Mouse (Mus musculus): ENCODE measurements around the gene Rock2.

The Rock2 gene

DNA sequence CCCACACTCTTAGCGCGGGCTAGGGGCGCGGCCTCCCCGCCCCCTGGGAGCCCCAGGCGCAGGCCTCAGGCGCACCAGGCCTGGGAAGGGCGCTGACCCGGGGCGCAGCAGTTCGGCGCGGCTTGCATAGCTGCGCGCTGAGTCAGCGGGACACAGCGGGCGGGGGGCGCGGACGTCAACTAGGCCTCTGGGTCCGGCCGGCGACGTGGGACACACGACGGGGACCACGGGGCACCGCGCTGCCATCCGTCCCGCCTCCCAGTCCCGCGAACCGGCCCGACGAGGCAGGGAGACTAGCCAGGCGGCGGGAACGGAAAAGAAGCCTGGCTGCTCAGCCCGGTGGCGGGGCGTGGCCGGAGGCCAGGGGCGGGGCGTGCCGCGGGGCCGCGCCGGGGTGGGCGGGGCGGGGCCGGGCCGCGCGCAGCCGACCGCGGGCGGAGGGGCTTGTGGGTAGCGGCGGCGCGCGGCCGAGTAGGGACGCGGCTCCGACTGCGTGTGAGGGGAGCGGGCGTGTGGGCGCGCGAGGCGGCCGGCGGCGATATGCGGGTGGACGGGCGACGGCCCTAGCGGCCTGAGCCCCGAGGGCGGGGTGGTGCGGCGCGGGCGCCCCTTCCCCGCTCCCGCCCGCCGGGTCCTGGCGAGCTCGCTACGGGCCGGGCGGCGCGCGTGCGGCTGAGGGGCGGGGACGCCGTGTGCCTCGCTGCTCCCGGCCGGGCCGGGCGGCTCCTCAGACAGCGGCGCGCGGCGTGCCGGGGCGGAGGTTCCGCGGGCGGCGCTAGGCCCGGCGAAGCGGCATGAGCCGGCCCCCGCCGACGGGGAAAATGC, at the start of gene Rock2:
Rock2 (plus strand) TSS at position 500 of the 825 bp plus-strand sequence.
- peak; percentile 88 to 93 for DNase-seq

DNA sequence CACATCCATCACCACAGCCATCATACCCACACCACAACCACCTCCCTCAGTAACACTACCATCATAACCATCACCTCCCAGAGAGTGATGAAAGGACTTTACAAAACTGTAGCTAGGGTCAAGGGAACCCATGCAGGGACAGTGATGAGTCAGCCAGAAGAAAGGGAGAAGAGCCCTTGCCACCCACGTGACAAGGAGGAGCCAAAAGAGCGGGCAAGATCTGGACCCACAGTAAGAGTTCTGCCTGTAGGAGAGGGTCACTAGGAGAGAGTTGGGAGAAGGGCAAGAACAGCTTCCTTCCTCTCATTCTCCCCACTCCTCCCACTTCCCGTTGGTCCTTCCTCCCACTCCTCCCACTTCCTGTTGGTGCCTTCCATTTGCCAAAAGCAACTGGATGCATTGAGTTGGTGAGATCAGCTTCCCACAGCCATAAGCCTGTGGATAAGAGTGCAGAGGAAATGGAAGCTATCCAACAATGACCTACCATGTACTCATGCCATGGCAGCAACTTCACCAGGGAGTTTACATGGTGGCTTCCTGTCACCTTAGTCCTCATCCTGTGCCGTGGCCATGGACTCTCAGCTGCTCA, 47.4 kb upstream of the Rock2 start:
- DNase-seq: peak; percentile 55 to 57

DNA sequence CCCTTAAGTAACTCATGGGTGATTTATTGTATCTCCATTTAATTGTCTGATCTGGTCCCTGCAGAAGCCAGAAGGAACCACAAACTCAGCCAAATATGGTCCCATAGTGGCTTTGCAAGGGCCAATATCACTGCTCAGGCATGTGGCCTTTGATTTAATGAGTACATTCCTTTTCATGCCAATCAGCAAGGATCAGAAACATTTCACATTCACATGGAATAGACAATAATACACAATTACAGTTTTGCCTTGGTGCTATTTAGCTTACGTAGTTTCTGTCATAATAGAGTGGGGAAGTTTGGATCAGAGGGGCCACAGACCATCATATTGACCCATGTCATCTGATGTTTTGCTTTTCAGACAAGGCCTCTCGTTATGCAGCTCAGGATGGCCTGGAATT, 46.2 kb upstream of the Rock2 start:
- DNase-seq: no peak

DNA sequence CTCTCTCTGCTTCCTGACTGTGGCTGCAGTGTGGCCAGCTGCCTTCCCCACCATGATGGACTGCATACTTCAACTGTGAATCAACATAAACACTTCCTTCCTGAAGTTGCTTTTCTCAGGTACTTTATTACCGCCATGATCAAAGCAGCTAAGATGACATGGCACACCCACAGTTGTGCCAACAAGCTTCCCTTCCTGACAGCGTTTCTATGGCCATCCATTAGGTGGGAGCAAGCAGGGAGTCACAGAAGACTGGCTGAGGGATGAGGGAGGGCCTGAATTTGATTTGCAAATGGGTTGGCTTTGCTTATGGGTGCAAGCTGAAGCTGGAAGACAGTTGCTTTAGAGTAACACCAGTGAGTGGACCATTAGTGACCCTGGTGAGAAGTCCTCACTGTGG, 44.9 kb upstream of the Rock2 start:
- DNase-seq: no peak

DNA sequence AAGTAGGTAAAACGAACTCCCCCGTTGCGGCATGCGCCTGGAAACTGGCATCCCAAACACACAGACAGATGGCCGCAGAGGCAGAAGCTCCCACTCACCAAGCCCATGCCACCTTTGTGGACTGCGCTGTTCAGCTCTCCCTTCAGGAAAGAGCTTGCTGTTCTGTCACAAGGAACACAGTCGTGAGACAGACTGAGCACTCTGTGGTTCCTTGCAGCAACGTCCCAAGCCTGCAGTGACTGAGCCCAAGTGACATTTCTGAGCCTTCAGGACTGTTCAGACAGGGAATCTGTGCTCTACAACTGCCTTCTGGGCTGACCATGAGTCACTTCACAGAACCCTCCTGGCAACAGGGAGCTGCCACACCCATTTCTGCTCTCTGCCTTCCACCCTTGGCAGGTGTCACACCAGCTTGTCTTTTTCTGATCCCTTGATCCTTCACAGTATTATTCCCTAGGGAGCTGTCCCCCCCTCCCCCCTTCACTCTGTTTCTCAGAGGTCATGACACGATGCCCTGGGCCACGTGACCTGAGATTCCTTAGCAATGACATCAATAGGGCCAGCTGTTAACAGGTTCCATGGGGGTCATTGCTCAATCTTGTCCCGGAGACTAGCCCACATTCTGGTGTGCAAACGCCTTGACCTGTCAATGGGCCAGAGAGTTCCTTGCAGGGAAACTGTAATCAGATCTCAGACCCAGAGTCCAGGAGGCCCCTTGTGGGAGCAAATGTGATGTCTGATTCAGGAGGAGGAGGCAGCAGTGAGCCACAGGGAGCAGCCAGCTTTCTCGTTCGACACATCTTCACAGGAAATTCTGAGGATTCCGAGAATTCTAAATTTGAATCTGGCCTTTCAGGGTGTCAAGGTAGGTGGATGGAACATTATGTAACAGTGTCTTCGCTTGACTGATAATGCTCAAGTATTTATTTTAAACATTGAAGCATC, 44.0 kb upstream of the Rock2 start:
- peak; percentile 35 to 38 for DNase-seq

DNA sequence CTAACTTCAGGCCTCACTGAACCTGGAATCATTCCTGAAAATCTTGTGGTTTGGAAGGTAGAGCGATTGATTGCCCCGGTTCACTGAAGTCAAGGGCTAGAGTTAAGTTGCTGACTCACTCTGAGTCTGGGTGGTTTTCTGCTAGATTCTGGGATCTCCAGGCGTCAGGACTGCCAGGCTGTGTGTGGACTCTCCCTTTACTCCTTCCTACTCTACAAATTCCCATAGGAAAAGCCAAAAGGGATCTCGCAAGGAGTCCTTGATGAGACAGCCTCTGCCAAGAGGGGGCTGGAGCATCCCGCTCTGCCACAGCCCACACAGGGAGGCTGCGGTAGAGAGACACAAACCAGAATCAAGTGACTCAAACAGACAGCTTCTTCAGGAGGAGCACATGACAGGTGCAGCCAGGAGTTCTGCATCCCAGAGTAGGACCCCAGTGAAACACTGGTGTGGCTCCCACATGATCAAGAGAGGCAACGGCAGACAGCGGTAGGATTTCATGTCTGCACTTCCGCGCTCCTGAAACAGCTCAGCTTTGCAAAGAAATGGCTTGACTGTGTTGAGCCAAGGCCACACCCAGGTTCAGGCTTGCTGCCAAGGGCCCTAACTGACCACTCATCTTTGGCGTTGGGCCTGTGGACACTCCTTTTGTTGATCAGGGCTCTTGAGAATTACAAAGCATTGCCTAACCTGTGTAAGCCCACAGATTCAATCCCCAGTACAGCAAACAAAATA, 41.1 kb upstream of the Rock2 start:
- DNase-seq: peak; percentile 89 to 93

DNA sequence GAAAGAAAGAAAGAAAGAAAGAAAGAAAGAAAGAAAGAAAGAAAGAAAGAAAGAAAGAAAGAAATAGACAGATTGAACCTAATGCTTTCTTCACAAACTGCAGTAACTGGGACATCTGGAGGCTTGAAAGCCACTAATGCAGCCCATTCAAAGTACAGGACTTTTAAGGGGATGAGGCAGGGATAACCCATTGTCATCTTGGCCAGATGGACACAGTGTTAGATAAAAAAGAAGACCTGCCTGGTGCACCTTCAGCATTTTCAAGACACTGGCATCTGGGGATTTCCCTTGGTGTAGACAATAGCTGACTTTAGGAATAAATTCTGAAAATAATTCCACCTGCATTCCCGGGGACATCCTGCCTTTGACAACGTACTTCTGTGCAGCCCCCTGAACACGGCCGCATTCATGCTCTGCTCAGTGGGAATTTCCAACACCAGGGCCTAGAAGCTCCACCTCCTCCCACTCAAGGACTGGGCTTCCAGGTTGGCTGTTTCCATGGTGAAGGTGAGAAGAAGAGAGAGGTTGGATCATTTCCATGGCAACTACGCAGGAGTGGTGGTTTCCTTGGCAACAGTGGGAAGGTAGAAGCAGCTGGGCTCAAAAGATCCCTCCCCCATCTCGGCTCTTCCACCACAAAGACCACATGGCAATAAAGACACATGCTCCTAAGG, 38.9 kb upstream of the Rock2 start:
- DNase-seq: no peak

DNA sequence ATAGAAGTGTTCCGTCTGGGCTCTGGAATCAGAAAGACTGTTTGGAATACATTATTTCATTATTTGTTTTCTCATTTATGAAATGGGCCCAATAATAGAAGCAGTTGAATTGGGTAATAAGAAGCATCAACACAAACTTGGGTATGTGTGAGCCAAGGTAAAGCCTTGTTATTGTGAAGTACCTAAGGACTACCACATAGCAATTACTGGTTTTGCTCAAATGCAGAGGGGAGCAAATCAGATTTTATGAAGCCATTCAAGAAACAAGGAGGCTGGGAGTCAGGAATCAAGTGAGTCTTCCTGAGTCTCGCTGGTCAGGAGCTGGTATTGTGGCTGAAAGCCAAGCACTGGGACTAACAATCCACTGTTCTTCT, 38.4 kb upstream of the Rock2 start:
- DNase-seq: no peak

DNA sequence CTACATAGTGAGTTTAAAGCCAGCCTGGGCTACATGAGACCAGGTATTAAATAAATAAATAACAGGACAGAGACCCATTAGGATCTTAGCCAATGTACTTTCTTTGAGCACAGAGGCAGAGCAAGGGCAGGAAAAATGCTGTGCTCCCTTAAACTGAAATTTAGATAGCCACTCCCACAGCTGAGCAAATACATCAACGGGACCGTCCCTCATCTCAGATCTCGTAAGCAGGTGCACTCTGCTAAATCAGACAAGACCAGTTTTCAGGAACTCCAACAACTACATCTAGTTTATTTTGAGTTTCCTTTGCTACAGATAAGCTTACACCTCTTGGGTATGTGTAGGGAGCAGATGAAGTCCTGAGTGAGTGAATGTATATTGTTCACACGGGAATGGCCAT, 36.6 kb upstream of the Rock2 start:
- no peak for DNase-seq

DNA sequence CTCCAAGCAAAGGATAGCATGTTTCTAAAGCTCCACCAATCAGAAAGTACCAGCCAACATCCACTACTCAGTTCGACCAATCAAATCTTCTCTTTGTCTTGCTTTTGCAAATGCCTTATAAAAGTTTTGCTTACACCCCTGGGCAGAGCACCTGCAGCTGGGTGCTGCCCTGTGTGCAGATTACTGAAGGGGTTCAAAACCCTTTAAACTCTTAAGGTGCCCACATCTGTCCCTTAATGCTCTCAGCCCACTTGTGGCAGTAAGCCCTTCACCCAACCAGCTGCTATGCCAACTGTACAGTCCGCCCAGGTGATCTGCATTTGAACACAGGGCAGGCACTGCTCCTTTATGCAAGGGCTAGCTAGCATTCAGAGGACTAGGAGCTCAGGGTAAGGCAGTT, 34.9 kb upstream of the Rock2 start:
- no peak for DNase-seq

DNA sequence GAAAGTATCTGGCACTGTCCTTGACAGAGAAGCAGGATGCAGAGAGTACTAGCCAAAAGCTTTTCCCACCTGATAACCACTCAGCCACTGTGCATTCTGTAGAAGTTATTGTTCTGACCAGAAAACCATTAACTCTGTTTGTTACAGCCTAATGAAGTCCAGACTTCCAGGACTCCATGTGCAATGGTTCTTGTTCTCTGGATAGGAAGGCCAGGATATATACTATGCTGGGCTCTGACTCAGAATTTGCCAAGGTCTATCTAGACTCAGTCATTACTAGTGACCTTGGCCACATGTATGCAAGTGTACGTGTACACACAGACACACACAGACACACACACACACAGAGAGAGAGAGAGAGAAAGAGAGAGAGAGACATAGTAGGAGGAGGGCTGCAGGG, 34.2 kb upstream of the Rock2 start:
- DNase-seq: no peak

DNA sequence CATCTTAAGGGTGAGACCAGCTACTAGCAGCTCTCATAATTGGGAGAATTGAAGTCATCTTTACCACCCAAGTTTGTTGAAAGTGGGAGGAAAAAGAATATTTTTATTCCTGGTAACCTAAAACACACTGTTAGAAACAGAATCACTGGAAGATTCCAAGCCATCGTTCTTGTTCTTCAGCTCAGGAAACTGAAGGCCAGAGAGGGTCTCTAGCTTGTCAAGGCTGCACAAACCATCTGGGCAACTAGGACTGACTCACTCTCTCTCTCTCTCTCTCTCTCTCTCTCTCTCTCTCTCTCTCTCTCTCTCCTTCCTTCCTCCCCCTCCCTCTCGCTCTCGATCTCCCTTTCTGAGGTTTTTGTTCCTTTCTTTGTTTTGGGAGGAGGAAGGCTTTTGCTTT, 33.7 kb upstream of the Rock2 start:
- no peak for DNase-seq

DNA sequence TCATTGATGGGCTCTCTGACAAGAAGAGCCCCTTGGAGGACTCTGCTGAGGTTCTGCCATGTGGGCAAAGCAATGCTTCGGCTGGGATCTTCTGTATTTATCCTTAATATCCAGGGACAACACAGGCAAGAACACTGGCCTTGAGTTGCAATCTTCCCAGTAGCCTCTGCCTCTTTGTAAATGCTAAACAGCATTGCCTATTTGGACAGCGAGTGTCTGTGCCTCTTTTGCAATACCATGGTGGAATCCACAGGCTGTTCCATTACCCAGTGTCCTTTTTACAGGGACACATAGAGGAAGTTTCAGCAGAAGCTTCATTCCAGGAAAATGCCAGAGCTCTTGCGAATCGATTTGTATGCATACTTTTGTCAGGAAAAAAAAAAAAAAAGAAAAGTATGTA, 30.2 kb upstream of the Rock2 start:
- DNase-seq: no peak

DNA sequence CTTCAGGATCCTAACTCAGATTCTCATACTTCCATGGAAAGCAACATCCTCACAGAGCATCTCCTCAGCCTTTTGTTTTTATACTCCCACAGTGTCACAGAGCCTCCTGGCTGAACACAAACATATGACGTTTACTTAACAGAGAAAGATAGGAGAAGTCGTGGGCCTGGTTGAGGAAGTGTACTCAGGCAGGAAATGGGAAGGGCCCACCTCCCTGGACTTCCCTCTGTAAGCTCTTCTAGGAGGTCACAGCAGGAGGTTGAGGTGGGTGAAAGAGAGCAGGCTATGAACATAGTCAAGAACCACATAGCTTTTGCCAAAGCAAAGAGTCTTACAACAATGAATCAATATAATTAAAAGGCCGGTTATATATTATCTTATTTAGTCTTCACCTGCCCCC, 28.8 kb upstream of the Rock2 start:
- DNase-seq: peak; percentile 49 to 56

DNA sequence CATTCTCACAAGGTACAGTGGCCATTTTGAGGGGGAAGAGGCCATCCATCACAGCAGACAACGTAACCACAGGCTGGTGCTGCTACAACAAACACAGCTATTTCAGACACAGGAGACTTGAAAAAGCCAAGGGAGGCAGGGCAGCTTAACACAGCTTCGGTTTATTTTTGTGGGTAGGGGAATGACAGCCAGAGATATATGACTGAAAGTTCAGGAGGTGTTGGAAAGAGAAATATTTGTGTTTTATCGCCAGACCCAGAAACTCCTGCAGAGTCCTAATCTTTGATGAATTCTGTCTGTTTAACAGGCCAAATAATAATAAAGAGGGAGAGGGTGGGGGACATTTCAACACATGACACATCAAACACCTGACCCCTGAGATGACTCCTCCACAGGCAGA, 28.2 kb upstream of the Rock2 start:
- DNase-seq: peak in 1 of 2 experiments; percentile 5

DNA sequence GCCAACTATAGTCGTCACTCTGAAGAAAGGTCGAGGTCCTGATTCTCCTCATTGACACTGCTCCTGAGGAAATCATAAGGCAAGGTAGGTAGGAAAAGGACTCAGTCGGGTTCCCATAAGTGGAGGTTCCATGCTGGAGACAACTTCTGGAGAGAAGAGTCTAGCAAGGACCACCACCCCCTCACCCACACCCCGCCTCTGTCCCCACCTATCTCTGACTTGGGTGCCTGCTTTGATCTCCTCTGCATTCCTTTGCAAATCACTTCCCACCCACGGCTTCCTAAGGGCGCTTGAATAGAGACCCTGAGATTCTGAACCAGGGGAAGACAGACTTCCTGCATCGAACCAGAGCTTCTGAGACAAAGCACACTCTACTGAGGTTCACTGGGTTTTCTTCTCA, 27.4 kb upstream of the Rock2 start:
- no peak for DNase-seq

DNA sequence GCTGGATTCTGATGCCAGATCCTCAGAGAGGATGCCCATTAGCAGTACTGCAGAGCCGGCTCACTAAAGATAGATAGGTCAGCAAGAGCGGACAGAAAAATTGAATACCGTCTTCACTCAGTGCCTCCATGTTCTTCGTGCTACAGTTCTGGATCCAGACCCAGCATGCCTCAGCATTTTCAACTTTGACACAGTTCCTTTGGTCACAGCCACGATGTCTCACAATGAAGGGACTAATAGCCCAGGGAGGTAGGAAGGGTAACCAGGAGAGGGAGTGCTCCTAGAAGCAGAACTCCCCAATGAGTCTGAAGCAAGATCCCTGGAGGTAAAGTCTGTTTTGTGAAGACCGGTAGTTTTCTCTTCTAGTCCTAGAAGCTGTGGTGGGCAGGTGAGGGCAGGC, 26.1 kb upstream of the Rock2 start:
- no peak for DNase-seq

DNA sequence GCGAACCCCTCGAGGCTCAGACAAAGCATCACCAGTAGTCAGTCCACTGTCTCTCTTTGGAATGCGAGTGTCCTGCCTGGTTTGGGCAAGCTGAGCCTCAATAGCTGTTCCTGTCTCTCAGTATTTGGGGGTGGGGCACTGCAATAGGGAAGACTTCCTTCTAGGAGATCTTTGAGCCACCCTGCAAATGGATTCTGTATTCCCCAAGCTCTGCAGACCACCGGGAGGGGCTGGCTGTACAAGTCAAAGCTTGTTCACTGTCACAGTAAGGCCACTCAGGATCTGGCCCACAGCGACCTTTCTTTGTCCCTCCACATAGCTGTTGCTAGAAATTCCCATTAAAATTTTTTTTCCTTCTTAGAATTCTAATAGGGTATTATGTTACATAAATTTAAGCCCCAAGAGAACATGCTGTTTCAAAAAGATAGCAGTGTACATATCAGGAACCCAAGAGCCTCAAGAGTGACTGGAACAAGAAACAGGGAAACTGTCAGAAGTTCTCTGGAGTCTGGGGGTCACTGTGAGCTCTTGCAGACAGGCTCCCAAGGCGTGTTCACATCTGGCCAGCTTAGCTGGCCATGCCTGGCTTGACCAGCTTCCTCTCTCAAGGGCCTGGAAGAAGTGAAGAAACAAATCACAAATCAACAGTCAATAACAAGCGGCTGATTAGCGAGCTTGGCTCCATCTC, 25.5 kb upstream of the Rock2 start:
- DNase-seq: peak in 1 of 2 experiments; percentile 37

DNA sequence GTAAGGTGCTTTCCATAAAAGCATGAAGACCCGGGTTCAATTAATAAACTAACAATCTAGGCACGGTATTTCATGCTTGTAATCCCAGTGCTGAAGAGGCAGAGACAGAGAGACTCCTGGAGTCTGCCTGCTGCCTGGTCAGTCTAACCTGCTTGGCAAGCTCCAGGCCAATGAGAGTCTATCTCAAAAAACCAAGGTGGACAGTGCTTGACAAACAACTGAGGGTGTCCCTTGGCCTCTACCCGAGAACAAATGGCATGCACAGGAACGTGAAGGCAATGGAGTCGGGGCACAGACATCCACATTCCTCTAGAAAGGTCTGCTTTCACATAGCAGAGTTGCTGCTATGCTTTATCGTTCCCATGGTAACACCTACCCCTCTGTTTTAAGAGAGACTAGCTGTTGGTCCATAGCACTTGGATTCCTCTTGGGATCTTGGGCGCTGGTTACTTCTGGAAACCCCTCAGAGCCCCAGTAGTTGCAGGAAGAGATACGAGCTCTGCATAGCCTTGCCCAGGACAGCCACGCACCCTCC, 24.8 kb upstream of the Rock2 start:
- no peak for DNase-seq

DNA sequence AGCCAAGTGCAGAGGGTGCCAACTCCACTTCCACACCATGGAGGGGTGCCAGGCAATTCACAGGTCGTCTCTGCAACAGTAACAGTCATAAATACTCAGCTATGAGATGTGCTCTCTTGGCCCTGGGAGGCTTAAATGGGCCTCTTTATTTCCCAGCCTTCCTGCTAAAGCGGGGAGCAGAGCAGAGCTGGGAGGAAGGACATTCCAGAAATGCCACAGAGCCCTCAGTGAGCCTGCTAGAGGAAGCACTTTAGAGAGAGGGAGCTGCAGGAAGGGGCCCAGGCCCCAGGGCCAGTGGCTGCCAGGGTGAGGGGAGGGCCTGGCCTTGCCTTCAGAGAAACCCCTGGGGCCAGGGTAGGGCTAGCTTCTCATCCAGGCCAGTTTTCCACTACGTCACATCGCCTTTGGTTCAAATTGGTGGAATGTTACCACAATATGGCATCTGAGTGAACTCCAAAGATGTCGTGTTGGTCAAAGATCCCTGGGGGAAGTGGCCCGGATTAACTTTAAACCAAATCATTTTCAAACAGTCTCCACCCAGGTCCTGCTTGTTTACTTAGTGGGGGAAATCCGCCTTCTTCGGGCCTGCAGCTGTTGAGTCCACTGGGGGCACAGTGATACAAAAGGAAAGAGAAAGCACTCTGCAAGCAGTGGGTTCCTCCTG, 24.2 kb upstream of the Rock2 start:
- DNase-seq: peak; percentile 81 to 89

DNA sequence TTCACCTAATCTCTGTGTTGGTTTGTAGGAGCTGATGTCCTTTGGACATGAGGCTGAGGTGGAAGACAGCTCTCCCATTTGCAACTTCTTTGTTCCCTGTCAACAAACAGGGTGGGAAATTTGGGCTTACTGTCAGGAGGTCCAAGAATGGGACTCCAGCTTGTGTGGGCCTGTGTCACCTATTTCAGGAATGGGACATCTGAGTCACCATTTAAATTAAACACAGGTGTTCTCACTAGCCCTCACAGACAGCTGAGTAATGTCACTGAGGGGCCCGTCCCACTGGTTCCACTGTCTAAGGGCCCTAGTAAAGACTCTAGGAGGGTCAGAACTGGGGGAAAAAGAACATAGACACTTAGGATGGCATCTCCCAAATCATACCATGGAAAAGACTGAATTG, 22.7 kb upstream of the Rock2 start:
- DNase-seq: no peak
